Mouse (Mus musculus) right cerebral cortex, adult 2 months (tissue): ENCODE results near the gene Trio.

Experiments
- DNase-seq, 2 experiments: peaks; one replicate each; pipeline ENCODE4 v3.0.0; 2021 to 2022; ENCODE audit warnings: low spot score in 2 of 2

The Trio gene

DNA sequence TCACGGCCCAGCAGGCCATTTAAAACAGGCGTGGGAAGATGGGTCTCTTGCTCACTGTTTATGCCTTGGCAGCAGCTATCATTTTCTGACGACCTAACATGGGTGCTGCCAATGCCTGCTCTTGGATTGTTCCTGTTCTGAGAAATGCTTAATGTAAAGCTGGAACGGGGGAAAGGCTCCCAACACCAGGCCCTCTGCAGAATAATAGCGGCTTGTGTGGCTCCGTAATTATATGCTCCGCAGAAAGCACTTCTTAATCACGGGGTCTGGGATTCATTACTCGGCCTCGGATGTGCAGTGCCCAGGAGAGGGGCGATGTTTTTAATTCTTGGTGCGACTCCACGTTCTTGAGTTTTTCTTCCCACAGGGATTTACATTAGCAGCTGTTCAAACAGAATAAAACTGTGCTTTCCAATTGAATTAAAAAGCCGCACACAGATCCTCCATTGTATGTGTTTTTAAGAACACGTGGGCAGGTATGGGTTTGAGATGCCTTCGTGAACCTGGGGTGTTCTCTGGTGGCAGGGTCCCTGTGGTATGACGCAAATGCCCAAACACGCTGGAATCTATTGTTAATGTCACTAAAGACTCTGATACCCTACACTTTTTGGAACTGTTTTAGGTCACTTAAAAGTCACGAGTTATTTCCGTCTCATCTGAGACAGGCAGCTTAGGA lies 228.0 kb downstream of the Trio start:
- DNase-seq: no peak

DNA sequence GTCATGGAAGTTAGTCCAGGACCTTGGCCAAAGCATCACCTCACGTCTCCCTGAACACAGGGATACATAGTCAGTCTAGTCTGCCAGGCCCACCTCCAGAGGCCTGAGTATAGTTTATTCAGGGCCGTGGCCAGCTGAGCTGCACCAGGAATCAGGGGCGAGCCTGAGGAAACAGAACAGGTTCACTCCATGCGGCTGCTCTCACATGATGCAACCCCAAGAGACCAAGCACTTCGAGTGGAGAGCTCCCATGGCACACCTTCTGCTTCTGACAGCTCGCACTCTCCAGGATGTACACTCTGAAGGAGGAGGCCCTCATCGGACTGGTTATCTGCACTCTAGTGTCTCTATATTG lies 228.8 kb downstream of the Trio start:
- DNase-seq: no peak

- DNase-seq: no peak
Observed at GRCm38 (mm10) chr15:27795942-27796867, 229.4 kb downstream of the Trio start.

DNA sequence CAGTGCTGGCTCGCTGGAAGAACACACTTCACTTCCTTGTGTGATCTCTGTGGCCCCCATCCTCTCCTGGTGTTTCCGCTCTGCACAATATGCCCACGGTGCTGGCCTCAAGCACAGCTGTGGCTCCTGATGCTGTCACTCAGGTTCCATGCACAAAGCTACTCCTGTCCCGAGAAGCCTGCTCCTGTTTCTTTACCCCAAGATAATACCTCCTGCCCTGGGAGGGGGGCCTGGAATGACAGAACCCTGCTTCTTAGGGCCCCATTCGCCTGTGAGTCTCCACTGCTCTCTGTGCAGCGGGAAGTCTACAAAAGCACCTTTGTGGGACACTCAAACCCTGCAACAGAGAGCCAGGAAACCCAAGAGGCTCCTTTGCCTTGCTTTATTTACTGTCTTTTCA lies 232.4 kb downstream of the Trio start:
- DNase-seq: no peak

DNA sequence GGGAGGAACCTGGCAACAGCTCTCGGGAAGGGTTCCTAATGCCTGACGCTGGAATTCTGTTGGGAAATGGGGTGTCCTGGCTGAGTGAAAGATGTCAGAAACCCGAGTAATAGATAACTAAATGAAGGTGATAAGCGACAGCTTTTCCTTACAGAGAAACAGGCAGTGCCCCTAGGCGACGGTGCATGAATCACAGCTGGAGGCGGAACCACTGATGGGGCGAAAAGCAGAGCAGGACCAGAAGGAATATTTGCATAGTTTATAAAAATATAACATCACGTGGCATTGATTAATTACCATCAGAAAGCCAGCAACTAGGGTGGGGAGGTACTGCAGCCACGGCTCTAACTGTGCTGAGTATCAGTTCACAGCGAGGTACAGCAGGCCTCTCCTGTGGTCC lies 233.2 kb downstream of the Trio start:
- DNase-seq: no peak

DNA sequence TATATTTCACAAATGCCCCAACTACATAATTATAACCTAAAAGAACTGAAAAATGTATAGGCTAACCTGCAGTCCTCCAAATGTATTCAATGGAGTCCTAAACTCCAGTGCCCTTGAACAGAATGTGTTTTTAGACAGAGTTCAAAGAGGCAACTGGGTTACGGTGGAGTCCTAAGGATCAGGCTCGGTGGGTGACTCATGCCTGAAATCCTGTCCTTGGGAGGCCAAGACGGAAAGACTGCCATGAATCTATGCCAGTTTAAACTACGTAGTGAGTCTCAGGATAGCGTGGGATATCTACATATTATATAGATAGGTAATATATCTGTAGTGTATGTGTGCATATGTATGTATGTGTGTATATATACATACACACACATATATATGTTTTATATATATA lies 234.5 kb downstream of the Trio start:
- no peak for DNase-seq

- no peak for DNase-seq
Observed at GRCm38 (mm10) chr15:27790699-27791098, 234.9 kb downstream of the Trio start.

GRCm38 (mm10) chr15:27789325-27789724 lies 236.3 kb downstream of the Trio start:
- no peak for DNase-seq

DNA sequence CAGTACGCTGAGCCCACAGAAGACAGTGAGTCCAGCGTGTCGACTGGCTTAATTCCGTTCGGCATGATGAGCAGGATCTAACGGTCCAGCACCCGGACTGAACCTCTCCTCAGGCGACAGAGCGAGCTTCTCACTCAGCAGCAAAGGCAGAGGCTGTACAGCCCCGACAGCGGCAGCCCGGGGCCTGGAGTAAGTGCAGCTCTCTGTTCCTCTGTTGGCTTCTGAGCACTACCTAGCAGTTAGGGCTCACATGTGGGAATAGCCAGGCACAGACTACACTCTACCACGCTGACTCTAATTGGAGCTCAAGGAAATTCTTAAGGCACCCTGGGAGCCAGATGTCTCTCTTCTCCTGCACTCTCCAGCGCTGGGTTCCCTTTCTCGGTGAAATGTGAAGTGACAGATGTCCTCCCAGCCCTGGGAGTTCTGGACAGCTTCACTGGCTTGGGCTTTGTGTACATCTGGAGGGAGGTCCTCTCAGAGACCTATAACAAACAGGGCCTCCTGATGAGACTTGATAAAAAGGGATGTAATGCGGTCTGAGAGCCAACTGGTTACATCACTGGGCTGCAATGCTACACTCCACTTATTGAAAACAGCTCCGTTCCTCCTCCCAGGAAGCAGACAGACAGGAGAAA lies 237.4 kb downstream of the Trio start:
- peak; percentile 59 to 66 for DNase-seq

DNA sequence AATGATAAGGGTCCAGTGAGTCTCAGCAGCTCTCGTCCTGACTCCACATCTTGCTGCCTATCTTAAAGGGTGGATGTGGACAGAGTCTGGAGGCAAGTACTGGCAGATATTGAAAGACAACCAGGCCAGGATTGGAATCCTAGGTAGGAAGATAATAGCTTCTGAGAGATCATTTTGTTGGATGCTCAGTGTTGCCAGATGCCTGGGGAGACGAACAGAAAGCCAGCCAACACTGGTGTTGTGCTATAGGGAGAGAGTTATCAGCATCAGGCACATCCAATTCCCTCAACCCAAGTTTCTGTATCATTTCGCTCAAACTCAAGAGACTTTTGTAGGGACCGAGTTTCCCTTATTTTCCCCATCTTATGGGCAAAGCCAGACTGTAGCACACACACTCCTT lies 238.5 kb downstream of the Trio start:
- no peak for DNase-seq

DNA sequence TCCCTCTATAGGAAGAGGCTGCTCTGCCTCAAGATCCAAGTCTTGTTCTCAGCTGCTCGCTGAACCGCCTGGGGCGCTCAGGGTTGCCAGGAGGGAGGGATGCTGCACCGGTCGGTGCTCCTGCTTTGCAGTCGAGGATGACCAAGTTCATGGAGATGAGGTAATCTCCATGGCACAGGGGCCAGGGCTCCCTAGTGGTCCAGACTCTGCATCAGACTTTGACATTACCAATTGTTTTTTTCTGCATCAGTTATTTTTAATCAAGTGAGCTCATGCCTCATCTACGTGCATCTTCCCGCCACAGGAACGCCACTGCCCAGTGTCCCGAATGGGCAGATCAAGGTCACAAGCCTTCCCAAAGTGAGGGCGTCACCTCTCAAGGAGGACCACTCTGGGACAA lies 239.2 kb downstream of the Trio start:
- DNase-seq: no peak

DNA sequence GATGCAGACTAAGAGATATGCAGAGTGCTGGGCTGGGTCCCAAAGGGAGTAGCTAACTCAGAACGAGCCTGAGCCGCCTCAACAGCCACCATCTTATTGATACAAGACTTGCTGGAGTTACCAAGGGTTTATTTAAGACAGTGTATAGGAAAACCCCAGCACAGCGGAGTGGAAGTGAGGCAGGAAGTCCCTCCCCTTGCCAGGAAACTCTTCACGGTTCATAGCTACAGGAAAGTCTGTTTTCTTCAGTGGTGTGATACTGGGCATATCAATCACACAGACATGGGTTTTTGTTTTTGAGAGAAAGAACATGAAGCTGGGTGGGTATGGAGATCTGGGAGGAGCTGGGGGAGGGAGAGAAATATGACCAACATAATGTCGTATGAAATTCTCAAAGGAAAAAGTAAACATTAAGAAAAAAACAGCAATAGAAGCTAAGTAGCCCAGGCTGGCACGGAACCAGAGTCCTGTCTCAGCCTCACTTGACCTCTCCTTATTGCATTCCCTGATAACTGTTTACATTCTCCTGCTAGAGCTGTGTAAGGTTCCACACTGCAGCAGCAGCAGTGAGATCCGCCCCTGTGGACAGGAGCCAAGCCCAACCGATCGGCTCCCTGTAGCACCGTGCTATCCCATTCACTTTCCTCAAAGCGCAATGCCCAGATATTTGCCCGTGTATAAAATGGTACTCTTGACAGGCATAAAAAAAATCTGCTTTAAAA lies 240.2 kb downstream of the Trio start:
- no peak for DNase-seq

DNA sequence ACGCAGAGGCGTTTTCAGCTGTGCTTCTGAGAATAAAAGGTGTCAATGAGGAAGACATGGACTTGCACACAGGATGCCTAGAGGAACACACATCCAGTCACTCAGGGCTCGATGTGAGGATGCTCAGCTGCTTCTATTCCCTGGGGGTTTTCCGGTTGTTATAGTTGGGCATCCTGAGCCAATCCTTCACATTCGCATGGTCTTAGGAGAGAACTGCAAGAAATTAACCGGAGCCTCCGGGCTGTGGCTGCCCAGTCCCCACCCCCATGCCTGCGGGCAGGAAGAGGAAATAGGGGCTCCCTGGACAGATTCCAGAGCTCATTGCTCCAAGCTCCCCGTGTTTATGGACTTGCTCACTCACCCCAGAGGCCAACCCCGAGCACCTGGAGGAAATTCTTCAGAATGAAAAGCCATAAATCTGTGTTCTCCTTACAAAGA lies 241.5 kb downstream of the Trio start:
- no peak for DNase-seq

DNA sequence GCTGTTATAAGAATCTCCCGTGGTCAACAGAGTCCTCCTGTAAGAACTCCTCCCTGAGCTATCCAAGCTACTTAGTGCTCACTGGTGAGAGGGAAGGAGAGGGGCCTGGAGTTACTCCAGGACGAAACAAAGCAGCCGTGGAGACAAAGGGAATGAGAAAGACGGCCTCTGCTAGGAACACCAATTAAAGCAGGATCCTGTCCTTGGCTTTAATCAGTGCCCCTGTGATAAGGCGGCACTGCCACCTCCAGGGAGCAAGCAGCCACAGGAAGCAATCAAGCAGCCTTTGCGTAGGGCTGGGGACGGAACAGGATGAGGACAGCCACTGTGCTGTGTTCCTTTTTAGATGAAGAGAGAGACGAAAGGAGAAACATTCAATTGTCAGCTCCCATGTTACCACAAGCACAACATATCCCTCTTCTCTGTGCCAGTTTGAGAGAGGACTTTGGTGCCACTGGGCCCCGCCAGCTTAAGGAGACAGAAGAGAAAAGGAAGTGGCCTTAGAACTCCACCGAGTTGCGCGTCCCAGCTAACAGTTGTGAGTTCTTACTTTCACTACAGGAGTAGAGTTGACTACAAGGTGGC lies 242.0 kb downstream of the Trio start:
- no peak for DNase-seq

- no peak for DNase-seq
Observed at GRCm38 (mm10) chr15:27783092-27783491, 242.6 kb downstream of the Trio start.

- DNase-seq: no peak
Observed at GRCm38 (mm10) chr15:27782383-27783036, 243.1 kb downstream of the Trio start.

DNA sequence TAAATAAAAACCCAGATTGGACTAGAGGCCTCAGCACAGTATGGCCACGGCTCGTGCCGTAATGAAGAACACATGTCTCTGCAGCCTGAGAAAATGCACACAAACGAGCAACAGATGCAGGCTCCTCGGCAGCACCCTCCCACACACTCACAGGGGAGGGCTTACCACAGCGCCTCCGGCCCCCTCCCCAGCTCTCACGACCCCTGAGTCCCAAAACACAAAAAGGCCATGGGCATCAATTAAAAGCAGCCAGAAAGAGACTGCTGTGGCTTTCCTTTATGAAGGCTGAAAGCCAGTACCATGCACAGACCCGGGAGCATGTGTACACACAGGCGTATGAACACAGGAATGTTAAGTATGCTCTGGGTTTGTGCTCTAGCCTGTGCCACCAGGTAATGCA lies 245.8 kb downstream of the Trio start:
- no peak for DNase-seq

DNA sequence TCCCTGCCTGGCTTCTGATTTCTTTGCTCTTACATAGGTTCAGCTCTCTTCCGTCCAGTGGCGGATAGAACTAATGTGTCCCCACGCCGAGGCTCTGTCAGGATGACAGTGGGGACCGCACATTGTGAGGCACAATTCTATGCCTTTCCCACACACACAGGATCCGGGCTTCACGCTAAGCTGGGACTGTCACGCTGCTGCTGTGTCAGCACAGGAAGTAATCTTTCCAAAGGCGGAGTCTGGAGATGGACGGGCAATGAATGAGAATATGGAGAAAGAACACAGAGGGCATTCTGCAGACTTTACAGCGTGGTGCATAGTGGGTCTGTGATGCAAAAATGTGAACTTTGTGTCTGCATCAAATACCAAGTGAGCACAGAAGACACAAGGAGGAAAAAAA lies 246.2 kb downstream of the Trio start:
- no peak for DNase-seq

GRCm38 (mm10) chr15:27778256-27778655 lies 247.4 kb downstream of the Trio start:
- no peak for DNase-seq

GRCm38 (mm10) chr15:27777455-27778190 lies 248.0 kb downstream of the Trio start:
- no peak for DNase-seq
